Mouse (Mus musculus) thymus, postnatal 0 days (tissue): ENCODE results near the gene Tppp2. TPM values are rescaled to one million over a fixed set of nuclear protein-coding genes. Genes with fewer than 3 reads are reported as not detected.

Experiments used
- DNase-seq: peaks from one replicate; pipeline ENCODE4 v3.0.0-alpha.2; 2015; ENCODE audit warnings: low spot score
- polyA plus RNA-seq: library from polyadenylated mRNA; unstranded; fragments of >200 nt; fragmentation: Nextera tagmentation; extraction: Ambion mirVana; gene quantifications from 2 replicates; pipeline ENCODE4 v1.2.1, GENCODE M21; 2015

Tppp2 gene
- polyA plus RNA-seq, 1 experiment from 2014 or later = not detected

DNA sequence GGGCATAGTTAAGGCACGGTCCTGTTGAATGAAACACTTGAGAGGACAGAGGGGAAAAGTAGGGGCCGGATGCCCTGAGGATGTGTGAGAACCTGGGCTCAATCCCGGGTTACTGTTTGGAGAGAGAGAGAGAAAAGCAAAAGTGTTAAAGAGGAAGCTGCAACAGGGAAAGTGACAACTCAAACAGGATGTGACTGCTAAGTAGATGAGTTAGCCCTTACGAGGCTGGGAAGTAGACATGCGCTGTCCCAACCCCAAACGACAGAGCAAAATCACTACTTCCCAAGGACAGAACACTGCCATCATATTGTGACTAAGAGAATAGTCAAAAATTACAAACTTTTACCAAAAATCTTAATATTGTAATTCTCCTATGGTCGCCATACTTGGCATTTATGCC, 24.0 kb downstream of the Tppp2 start:
- DNase-seq = no peak

DNA sequence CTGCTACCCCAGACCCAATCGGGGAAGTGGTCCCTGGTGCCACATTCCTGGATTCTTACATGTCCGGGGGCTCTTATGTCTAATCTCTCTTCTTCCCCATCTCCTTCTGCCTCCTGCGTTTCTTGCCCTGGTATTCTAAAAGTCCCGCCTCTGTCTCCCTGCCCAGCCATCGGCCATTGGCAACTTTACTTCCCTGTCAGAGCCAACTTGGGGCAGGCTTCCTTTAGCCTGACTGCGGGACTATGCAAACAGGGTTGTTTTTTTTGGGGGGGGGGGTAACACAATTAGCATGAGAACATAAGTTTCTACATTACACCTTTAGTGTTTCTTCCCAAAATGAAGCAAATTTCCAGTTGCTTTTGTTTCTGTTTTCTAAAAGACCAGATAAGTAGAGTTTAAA, 25.1 kb downstream of the Tppp2 start:
- no peak for DNase-seq

DNA sequence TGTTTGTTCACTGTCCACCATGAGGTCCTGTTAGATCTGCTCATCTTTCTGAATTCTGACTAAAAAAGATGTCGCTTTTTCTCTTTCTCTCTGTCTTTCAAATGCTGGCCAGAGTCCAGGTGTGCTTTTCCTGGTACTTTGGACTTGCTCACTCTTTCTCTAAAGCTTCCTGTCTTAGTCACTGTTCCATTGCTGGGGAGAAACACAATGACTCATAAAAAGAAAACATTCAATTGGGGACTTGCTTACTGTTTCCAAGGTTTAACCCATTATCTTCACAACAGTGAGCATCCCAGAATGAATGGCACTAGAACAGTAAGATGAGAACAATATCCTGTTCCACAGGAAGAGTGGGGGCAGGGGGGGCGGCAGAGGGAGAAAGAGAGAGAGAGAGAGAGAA, 42.1 kb downstream of the Tppp2 start:
- no peak for DNase-seq

DNA sequence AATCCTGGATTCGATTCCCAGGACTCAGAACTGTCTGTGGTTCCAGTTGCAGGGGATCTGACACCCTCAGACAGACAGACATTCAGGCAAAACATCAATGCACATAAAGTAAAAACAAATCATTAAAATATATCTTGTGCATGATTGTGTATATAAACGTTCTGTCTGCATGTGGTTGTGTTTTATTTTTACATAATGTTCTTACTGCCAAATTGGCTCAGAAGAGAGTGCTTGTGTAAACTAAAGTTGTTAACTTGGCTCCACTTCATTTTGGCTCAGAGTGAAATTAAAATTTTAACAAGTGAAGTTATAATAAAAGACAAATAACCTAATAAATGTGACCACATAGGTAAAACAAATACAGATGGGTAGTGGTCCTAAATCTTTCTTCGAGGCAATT, 49.2 kb downstream of the Tppp2 start:
- no peak for DNase-seq

Other genes starting within 250 kb of the Tppp2 start
- not detected in 2 replicates for gene Gm17079, start 223.0 kb upstream of the Tppp2 start, polyA plus RNA-seq
- gene Gm5800, start 201.2 kb upstream of the Tppp2 start, polyA plus RNA-seq = not detected in 2 replicates
- gene Ang4, start 144.8 kb upstream of the Tppp2 start, polyA plus RNA-seq = 7.3 and 8.0 TPM in 2 replicates
- gene AY358078, start 118.4 kb upstream of the Tppp2 start, polyA plus RNA-seq = not detected in 2 replicates
- 0.24 and 0.47 TPM in 2 replicates for gene Ear6, start 64.7 kb upstream of the Tppp2 start, polyA plus RNA-seq
- gene Mettl17, start 33.6 kb upstream of the Tppp2 start, polyA plus RNA-seq = 41.9 and 50.0 TPM in 2 replicates
- 0.14 and 0.26 TPM in 2 replicates for gene Slc39a2, start 25.5 kb upstream of the Tppp2 start, polyA plus RNA-seq
- gene Ndrg2, start 4.3 kb upstream of the Tppp2 start, polyA plus RNA-seq = 14.8 and 16.6 TPM in 2 replicates
- gene Rnase13, start 4.3 kb downstream of the Tppp2 start, polyA plus RNA-seq = not detected in 2 replicates
- 26.9 and 27.0 TPM in 2 replicates for gene Arhgef40, start 66.3 kb downstream of the Tppp2 start, polyA plus RNA-seq
- 0.90 and 1.5 TPM in 2 replicates for gene Tmem253, start 97.2 kb downstream of the Tppp2 start, polyA plus RNA-seq
- gene Zfp219, start 102.3 kb downstream of the Tppp2 start, polyA plus RNA-seq = 40.7 and 44.5 TPM in 2 replicates
- not detected in 2 replicates for gene Olfr221, start 124.0 kb downstream of the Tppp2 start, polyA plus RNA-seq
- gene Hnrnpc, start 185.6 kb downstream of the Tppp2 start, polyA plus RNA-seq = 536 and 645 TPM in 2 replicates
- 87.6 and 94.0 TPM in 2 replicates for gene Rpgrip1, start 192.3 kb downstream of the Tppp2 start, polyA plus RNA-seq